Mouse (Mus musculus) lung, postnatal 0 days (tissue): ENCODE measurements around the gene Msn. TPM values are rescaled to one million over a fixed set of nuclear protein-coding genes. Genes with fewer than 3 reads are reported as not detected.

Experiments used
- ATAC-seq: fragments of 200-750 bp; cut with Nextera tagmentation; 2 replicates; pipeline ENCODE4 v1.8.0; 2017; ENCODE audit warnings: moderate library complexity
- DNase-seq: peaks from one replicate; pipeline ENCODE4 v3.0.0-alpha.2; 2016; ENCODE audit warnings: low spot score
- H3K27ac ChIP-seq: fragments of 300-500 bp; sonication (generic); 2 replicates; pipeline ENCODE4 v1.5.1; 2014; ENCODE audit warnings: antibody characterized with exemption, mild to moderate bottlenecking, low read length, mixed read lengths
- H3K27me3 ChIP-seq: fragments of 300-500 bp; sonication (generic); replicated peaks from 2 replicates; pipeline ENCODE4 v1.6.1; 2014; ENCODE audit warnings: low read length, mixed read lengths; ENCODE audit not compliant: insufficient read depth
- H3K36me3 ChIP-seq: fragments of 300-500 bp; sonication (generic); 2 replicates; pipeline ENCODE4 v1.6.1; 2014; ENCODE audit warnings: low read length, mixed read lengths; ENCODE audit not compliant: insufficient read depth
- H3K4me1 ChIP-seq: fragments of 300-500 bp; sonication (generic); 2 replicates; pipeline ENCODE4 v1.6.1; 2014; ENCODE audit warnings: antibody characterized with exemption, low read depth, low read length, mixed read lengths; ENCODE audit not compliant: insufficient read depth
- H3K4me2 ChIP-seq: fragments of 300-500 bp; sonication (generic); replicated peaks from 2 replicates; pipeline ENCODE4 v1.6.1; 2014; ENCODE audit warnings: low read depth, mild to moderate bottlenecking, low read length, moderate library complexity, mixed read lengths
- H3K4me3 ChIP-seq: fragments of 300-500 bp; sonication (generic); 2 replicates; pipeline ENCODE4 v1.5.1; 2014; ENCODE audit warnings: low read depth, low read length
- H3K9ac ChIP-seq: fragments of 300-500 bp; sonication (generic); replicated peaks from 2 replicates; pipeline ENCODE4 v1.6.1; 2014; ENCODE audit warnings: low read depth, mild to moderate bottlenecking
- H3K9me3 ChIP-seq: fragments of 300-500 bp; sonication (generic); 2 replicates; pipeline ENCODE4 v1.6.1; 2016; ENCODE audit warnings: low read length, mixed read lengths
- CTCF ChIP-seq: IDR thresholded peaks from 2 replicates; pipeline ENCODE4 v1.5.1; 2016; ENCODE audit warnings: antibody characterized with exemption, mild to moderate bottlenecking
- EP300 ChIP-seq: IDR thresholded peaks from 2 replicates; pipeline ENCODE4 v1.6.1; 2016; ENCODE audit warnings: antibody characterized with exemption, mild to moderate bottlenecking, control low read depth
- WGBS: fragments of 180-500 bp; shearing (Covaris S2); extraction: QIAGEN DNeasy Blood & Tissue Kit; methylation state at CpG from one replicate; pipeline ENCODE4 v1.1.7; 2014; 5-methylcytosine and 5-hydroxymethylcytosine counted together
- polyA plus RNA-seq: library from polyadenylated mRNA; unstranded; fragments of >200 nt; fragmentation: Nextera tagmentation; extraction: Ambion mirVana; gene quantifications from 2 replicates; pipeline ENCODE4 v1.2.1, GENCODE M21; 2015

The Msn gene
- polyA plus RNA-seq, 1 experiment from 2014 or later: 293 TPM

DNA sequence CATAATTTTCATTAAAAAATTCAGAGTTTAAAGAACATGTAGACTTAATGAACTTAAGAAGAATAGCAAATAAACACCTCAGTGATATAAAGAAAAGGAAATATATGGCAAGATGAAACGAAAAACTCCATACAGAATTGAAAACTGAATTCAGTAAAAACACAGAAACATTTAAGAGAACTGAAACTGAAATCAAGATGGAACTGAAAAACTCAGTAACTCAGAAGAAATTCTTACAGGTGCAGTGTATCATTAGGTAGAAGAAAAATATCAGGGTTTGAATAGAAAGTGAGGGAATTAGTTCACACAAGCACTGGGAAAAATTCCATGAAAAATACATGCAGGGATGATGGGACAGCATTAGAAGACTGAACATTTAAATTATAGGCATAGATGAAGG, 111.0 kb downstream of the Msn start:
- 17% methylated on average over 1 of the region's 1 CpGs for WGBS
- no peak for DNase-seq
- no peaks in the 10 kb centered on the region for H3K36me3 ChIP-seq
- no peak overlapping the region for H3K4me3 ChIP-seq
- no peaks in the 10 kb centered on the region for H3K27me3 ChIP-seq
- H3K4me1 ChIP-seq: no peaks in the 10 kb centered on the region
- H3K9me3 ChIP-seq: no peaks in the 10 kb centered on the region
- no peak overlapping the region for H3K9ac ChIP-seq
- ATAC-seq: no peak
- no peak overlapping the region for H3K27ac ChIP-seq
- TF ChIP-seq CTCF (no peak), EP300 (no peak)
- H3K4me2 ChIP-seq: no peak overlapping the region

- ATAC-seq (no peak), DNase-seq (peak; percentile 11)
- no peaks in the 10 kb centered on the region for H3K4me1 ChIP-seq
- H3K36me3 ChIP-seq: no peaks in the 10 kb centered on the region
- no peak overlapping the region for H3K4me3 ChIP-seq
- 31% methylated on average over 1 of the region's 1 CpGs for WGBS
- H3K27me3 ChIP-seq: no peaks in the 10 kb centered on the region
- TF ChIP-seq CTCF (no peak), EP300 (no peak)
- no peaks in the 10 kb centered on the region for H3K9me3 ChIP-seq
- H3K4me2 ChIP-seq: no peak overlapping the region
- no peak overlapping the region for H3K9ac ChIP-seq
- no peak overlapping the region for H3K27ac ChIP-seq
These were observed 122.2 kb downstream of the Msn start for GRCm38 (mm10) chrX:96218088-96218487.

Other genes with a start within 250 kb of the Msn start
- 28.9 and 32.7 TPM in 2 replicates for gene Las1l, start 139.1 kb upstream of the Msn start, polyA plus RNA-seq
- gene Vsig4, start 197.4 kb downstream of the Msn start, polyA plus RNA-seq: not detected in 2 replicates